Mouse (Mus musculus) embryonic facial prominence, embryonic 13.5 days (tissue): Measurements from ENCODE around the gene Otub2. TPM values are rescaled to one million over a fixed set of nuclear protein-coding genes. Genes with fewer than 3 reads are reported as not detected.

Source experiments
- polyA plus RNA-seq: library from polyadenylated mRNA; unstranded; fragments of >200 nt; fragmentation: Nextera tagmentation; extraction: Ambion mirVana; gene quantifications from 2 replicates; pipeline ENCODE4 v1.2.1, GENCODE M21; 2015

Gene Otub2
- polyA plus RNA-seq, 1 experiment from 2014 or later = 10.7 TPM

Other genes starting within 250 kb of the Otub2 start
- 0.25 and 0.59 TPM in 2 replicates for gene Prima1, start 146.5 kb upstream of the Otub2 start, polyA plus RNA-seq
- gene Fam181a, start 77.7 kb upstream of the Otub2 start, polyA plus RNA-seq = 0.22 TPM in 1 of 2 replicates, not detected in the other
- gene Asb2, start 32.7 kb upstream of the Otub2 start, polyA plus RNA-seq = 0.87 and 1.7 TPM in 2 replicates
- gene 9330161L09Rik, start 19.1 kb downstream of the Otub2 start, polyA plus RNA-seq = 0.45 and 0.63 TPM in 2 replicates
- 137 and 142 TPM in 2 replicates for gene Ddx24, start 37.1 kb downstream of the Otub2 start, polyA plus RNA-seq
- 37.9 and 41.2 TPM in 2 replicates for gene Ifi27, start 45.5 kb downstream of the Otub2 start, polyA plus RNA-seq
- gene Ifi27l2a, start 55.0 kb downstream of the Otub2 start, polyA plus RNA-seq = 5.1 and 6.1 TPM in 2 replicates
- 0.48 TPM in 1 of 2 replicates, not detected in the other for gene Ifi27l2b, start 68.5 kb downstream of the Otub2 start, polyA plus RNA-seq
- 2.8 and 2.9 TPM in 2 replicates for gene Ppp4r4, start 143.6 kb downstream of the Otub2 start, polyA plus RNA-seq
- gene Serpina10, start 242.8 kb downstream of the Otub2 start, polyA plus RNA-seq = 0.10 and 0.47 TPM in 2 replicates